27 mouse cellular contexts compared by ENCODE assay signal in genomic region chr12:46878164-46878563, GRCm38 (mm10). TPM values are rescaled to one million over a fixed set of nuclear protein-coding genes. Genes with fewer than 3 reads are reported as not detected.
"Had no signal": no experiment of that assay in that cellular context is flagged by ENCODE, and none has a peak within 500 bp of the region (broad histone marks: within the 10 kb centered on the region; RNA-seq: fewer than 3 reads in every experiment).

No protein-coding gene starts in this region.

- H3K27ac ChIP-seq: embryonic facial prominence, embryonic 10.5 days; embryonic facial prominence, embryonic 12.5 days; embryonic facial prominence, embryonic 13.5 days; embryonic facial prominence, embryonic 15.5 days; forebrain, embryonic 10.5 days; forebrain, embryonic 12.5 days; forebrain, embryonic 13.5 days; forebrain, embryonic 15.5 days; gastrocnemius, adult 2 months; heart, adult 2 months had no signal

- H3K4me3 ChIP-seq: embryonic facial prominence, embryonic 10.5 days; embryonic facial prominence, embryonic 12.5 days; embryonic facial prominence, embryonic 13.5 days; embryonic facial prominence, embryonic 15.5 days; erythroblast, embryonic 14.5 days; forebrain, embryonic 10.5 days; forebrain, embryonic 12.5 days; forebrain, embryonic 13.5 days; forebrain, embryonic 15.5 days; gastrocnemius, adult 2 months; heart, adult 2 months had no signal

- DNase-seq: cerebellum, adult 8-10 months; cerebellum, adult 9-10 months; cerebellum, adult 9-11 months; cerebellum, postnatal 10 days; cerebellum, postnatal 14 days; cerebellum, postnatal 25 days; cerebellum, postnatal 36 days; embryo, embryonic 11 days; forebrain, postnatal 0 days; gastrocnemius, adult 2 months; gastrocnemius, postnatal 10 days; gastrocnemius, postnatal 14 days; gastrocnemius, postnatal 25 days; gastrocnemius, postnatal 36 days; heart, adult 18-20 months; heart, adult 2 months had no signal

- H3K36me3 ChIP-seq: embryonic facial prominence, embryonic 10.5 days; embryonic facial prominence, embryonic 12.5 days; embryonic facial prominence, embryonic 13.5 days; embryonic facial prominence, embryonic 15.5 days; forebrain, embryonic 10.5 days; forebrain, embryonic 12.5 days; forebrain, embryonic 15.5 days had no signal

- H3K27me3 ChIP-seq: embryonic facial prominence, embryonic 12.5 days; embryonic facial prominence, embryonic 13.5 days; embryonic facial prominence, embryonic 15.5 days; forebrain, embryonic 12.5 days; forebrain, embryonic 13.5 days; forebrain, embryonic 15.5 days had no signal

- H3K9ac ChIP-seq: embryonic facial prominence, embryonic 12.5 days; embryonic facial prominence, embryonic 13.5 days; embryonic facial prominence, embryonic 15.5 days; forebrain, embryonic 12.5 days; forebrain, embryonic 13.5 days; forebrain, embryonic 15.5 days; forebrain, postnatal 0 days had no signal

- H3K4me2 ChIP-seq: embryonic facial prominence, embryonic 12.5 days; embryonic facial prominence, embryonic 13.5 days; embryonic facial prominence, embryonic 15.5 days; forebrain, embryonic 12.5 days; forebrain, embryonic 13.5 days; forebrain, embryonic 15.5 days had no signal

- H3K9me3 ChIP-seq: embryonic facial prominence, embryonic 10.5 days; embryonic facial prominence, embryonic 12.5 days; embryonic facial prominence, embryonic 13.5 days; embryonic facial prominence, embryonic 15.5 days; forebrain, embryonic 10.5 days; forebrain, embryonic 12.5 days; forebrain, embryonic 13.5 days; forebrain, embryonic 15.5 days had no signal

- H3K4me1 ChIP-seq: embryonic facial prominence, embryonic 10.5 days; embryonic facial prominence, embryonic 12.5 days; embryonic facial prominence, embryonic 15.5 days; forebrain, embryonic 10.5 days; forebrain, embryonic 12.5 days; forebrain, embryonic 13.5 days; forebrain, embryonic 15.5 days had no signal

- ATAC-seq: forebrain, embryonic 13.5 days; forebrain, embryonic 14.5 days; forebrain, embryonic 15.5 days; forebrain, embryonic 16.5 days; forebrain, postnatal 0 days had no signal

RNA-seq across cellular contexts. Expression of gene Nova1, which starts 59.4 kb away (rescaled TPM):
- polyA plus RNA-seq: erythroblast, embryonic 14.5 days had no signal
